Mouse (Mus musculus): ENCODE measurements at regions not wholly inside any gene's neighbourhood (a gene's known extent, or its start where the extent isn't known, plus 50 kb on each side); places are given as distances from the start of the nearest gene placed in this dataset.

- no peak for DNase-seq (ENCODE audit: low spot score)
Observed at GRCm38 (mm10) chr1:163190841-163191240, 105.4 kb upstream of the Mroh9 start.

- no peak for DNase-seq (ENCODE audit: low spot score)
Observed at GRCm38 (mm10) chr1:163181851-163182250, 96.4 kb upstream of the Mroh9 start.

- peak; percentile 74 for DNase-seq (ENCODE audit: low spot score)
Observed at GRCm38 (mm10) chr1:163177011-163177410, 91.5 kb upstream of the Mroh9 start.

- no peak for DNase-seq (ENCODE audit: low spot score)
Observed at GRCm38 (mm10) chr1:163167051-163167450, 81.6 kb upstream of the Mroh9 start.

GRCm38 (mm10) chr1:163163636-163164035 lies 78.2 kb upstream of the Mroh9 start:
- no peak for DNase-seq (ENCODE audit: low spot score)

- DNase-seq (ENCODE audit: low spot score) = peak; percentile 67
Observed at GRCm38 (mm10) chr1:163159911-163160310, 74.4 kb upstream of the Mroh9 start.

GRCm38 (mm10) chr1:163158491-163158890 lies 73.0 kb upstream of the Mroh9 start:
- peak; percentile 25 for DNase-seq (ENCODE audit: low spot score)

- DNase-seq (ENCODE audit: low spot score) = peak; percentile 85
Observed at GRCm38 (mm10) chr1:163150203-163150855, 64.9 kb upstream of the Mroh9 start.

- DNase-seq (ENCODE audit: low spot score) = no peak
Observed at GRCm38 (mm10) chr1:163146641-163147040, 61.2 kb upstream of the Mroh9 start.

- DNase-seq (ENCODE audit: low spot score) = no peak
Observed at GRCm38 (mm10) chr1:163143113-163143512, 57.6 kb upstream of the Mroh9 start.

- DNase-seq (ENCODE audit: low spot score) = no peak
Observed at GRCm38 (mm10) chr1:163141471-163141870, 56.0 kb upstream of the Mroh9 start.

GRCm38 (mm10) chr1:163138179-163138578 lies 52.7 kb upstream of the Mroh9 start:
- no peak for DNase-seq (ENCODE audit: low spot score)

All from embryo, embryonic 10 days (tissue).